Mouse (Mus musculus): ENCODE measurements around the gene Akr1a1. TPM values are rescaled to one million over a fixed set of nuclear protein-coding genes. Genes with fewer than 3 reads are reported as not detected.
"Not testable (repeated sequence)": the region's sequence is repeated elsewhere in the genome, so short reads cannot be mapped to it uniquely, and the experiment has no call there.

The Akr1a1 gene
- total RNA-seq, 2 experiments from 2014 or later = 110 to 173 TPM

GRCm38 (mm10) chr4:116660829-116661228, 9.3 kb upstream of the Akr1a1 start:
- no peak for ATAC-seq (replicated peaks; ENCODE audit: low FRiP score, poor library complexity, severe bottlenecking)

- ATAC-seq (replicated peaks; ENCODE audit: low FRiP score, poor library complexity, severe bottlenecking) = not testable (repeated sequence)
These were observed 8.4 kb upstream of the Akr1a1 start for GRCm38 (mm10) chr4:116659916-116660315.

GRCm38 (mm10) chr4:116659474-116659873, 8.0 kb upstream of the Akr1a1 start:
- ATAC-seq (replicated peaks; ENCODE audit: low FRiP score, poor library complexity, severe bottlenecking) = no peak

DNA sequence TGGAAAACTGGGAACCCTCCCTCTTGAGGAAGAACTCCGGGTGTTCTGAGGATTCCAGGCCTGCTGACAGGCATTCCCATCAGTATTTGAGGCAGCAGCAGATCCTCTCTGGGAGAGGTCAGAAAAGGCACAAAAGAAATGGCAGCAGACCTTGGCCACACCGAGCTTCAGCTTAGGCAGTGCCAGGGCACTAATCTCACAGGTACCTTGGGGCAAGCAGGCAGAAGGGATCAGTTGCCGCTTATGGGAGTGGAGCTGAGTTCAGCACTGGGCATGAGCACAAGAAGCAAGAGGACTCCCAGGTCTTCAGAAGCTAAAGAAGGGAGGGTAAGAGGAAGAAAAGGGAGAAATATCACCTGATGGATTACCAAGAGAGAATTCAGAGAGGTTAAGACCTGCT, 6.5 kb upstream of the Akr1a1 start:
- ATAC-seq (replicated peaks; ENCODE audit: low FRiP score, poor library complexity, severe bottlenecking) = no peak

DNA sequence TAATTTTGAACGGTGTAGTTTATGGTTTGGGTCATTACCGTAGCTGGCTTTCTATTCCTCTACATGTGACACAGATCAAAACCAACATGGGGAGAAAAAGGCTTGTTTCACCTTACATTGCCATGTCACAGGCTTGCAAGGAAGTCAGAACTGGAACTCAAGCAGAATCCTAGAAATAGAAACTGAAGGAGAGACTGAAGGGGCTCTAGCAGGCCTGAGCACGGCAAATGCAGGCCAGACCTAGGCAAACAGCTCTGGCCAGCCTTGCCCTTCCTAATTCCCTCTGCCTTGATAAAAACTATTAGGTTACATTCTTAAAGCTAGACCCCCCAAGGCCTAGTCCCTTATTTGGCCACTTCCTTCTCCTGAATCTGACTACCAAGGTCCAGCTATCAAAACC, 4.2 kb upstream of the Akr1a1 start:
- ATAC-seq (replicated peaks; ENCODE audit: low FRiP score, poor library complexity, severe bottlenecking) = no peak

DNA sequence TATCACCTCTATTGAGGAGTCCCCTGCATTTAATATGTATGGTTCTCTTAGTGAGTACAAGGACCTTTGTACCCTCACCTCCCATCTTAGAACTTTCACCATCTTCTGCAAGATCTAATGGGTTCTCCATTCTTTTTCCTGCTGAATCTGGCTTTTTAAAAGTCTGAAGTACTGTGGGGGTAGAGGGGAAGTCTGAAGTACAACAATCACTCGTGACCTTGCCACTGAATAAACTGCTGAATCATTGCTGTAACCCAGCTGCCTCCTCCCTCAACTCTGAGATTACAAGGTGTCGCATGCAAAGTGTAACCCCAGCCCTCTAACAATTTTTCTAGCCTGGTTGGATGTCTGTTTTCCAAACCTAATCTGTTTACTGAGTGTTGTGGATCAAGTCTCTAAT, 3.6 kb upstream of the Akr1a1 start:
- ATAC-seq (replicated peaks; ENCODE audit: low FRiP score, poor library complexity, severe bottlenecking) = no peak

DNA sequence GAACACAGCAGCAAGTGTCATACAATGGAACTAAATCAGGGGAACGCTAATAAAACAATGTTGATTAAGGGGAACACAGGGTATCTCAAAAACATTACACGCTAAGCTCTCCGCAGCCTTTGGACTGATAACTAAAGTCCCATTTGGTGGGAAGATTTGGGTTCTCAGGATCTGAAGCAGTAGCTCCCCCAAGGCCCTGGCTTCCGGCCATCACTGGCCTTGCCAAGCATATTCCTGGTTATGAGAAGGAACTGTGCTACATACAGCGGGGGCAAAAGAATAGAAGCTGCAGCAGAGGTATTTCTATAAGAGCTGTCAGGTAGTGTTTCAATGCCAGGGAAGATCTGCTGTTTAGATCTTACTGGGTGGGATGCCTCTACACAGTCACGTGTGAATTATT, 1.7 kb upstream of the Akr1a1 start:
- ATAC-seq (replicated peaks; ENCODE audit: low FRiP score, poor library complexity, severe bottlenecking) = no peak

DNA sequence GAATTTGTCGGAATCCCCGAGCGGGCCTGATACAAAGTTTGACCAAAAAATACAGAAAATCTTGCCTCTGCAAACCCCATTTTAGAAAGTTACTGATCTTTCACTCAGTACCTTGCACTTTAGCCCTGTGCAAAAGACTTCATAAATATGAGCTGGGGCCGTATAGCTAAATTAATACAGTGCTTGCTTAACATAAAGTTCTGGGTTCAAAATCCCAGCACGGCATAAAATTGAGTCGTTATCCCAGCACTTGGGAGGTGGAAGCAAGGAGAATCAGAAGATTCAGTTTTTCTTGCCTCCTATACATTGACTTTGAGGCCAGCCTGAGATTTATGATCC, 286 bp upstream of the Akr1a1 start:
- 0 out of 2 replicates have a peak, but pooled peaks have one; percentile 2 for ATAC-seq (replicated peaks; ENCODE audit: low FRiP score, poor library complexity, severe bottlenecking)

GRCm38 (mm10) chr4:116650365-116650764, 1.1 kb downstream of the Akr1a1 start:
- no peak for ATAC-seq (replicated peaks; ENCODE audit: low FRiP score, poor library complexity, severe bottlenecking)

DNA sequence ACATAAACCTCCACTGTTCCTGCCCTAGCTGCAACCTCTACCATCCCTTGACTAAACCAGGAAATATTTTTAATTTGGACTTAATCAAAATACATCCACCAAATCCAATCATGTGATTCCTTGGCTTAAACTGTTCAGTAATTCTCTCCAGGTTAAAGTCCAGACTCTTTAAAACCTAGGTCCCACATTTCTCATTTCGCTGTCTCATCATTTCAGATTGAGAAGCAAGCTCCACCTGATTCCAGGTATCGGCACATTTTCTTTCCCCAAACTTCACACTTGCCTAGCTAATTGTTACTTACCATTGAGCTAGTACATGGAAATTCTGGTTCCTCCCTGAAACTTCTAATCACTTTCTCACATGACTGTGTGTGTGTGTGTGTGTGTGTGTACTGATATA, 2.1 kb downstream of the Akr1a1 start:
- no peak for ATAC-seq (replicated peaks; ENCODE audit: low FRiP score, poor library complexity, severe bottlenecking)

DNA sequence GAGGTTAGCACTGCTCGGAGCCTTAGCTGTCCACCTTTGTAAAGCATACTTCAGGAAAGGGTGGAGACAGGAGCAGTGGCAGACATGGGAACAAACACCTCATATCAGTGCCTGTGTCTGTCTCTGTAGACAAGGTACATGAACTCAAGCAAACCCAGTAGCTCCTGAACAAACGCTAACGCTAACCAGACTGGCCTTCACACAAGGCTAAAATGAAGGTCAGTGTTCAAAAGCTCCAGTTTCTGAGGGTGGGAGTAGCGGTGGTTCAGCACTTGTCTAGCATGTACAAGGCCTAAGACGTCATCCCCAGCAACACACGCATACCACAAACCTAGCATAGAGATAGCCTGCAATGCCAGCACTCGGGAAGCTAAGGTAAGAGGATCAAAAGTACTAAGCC, 5.9 kb downstream of the Akr1a1 start:
- no peak for ATAC-seq (replicated peaks; ENCODE audit: low FRiP score, poor library complexity, severe bottlenecking)

DNA sequence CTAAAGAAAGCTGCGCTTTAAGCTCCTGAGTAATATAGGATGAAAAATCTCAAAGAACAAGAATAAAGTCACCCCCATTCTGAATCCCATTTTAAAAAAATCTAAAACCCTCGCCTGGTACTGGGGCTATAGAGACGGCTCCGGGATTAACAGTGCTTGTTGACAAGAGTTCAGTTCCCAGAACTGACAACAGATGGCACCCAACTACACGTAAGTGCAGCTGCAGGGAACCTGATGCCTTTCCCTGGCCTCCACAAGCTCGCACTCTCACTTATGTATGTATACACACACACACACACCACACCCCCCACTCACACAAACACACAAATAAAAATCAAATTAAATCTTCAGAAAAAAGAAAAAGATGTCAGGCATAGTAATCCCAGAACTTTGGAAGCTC, 7.2 kb downstream of the Akr1a1 start:
- ATAC-seq (replicated peaks; ENCODE audit: low FRiP score, poor library complexity, severe bottlenecking) = no peak

GRCm38 (mm10) chr4:116642071-116642470, 9.4 kb downstream of the Akr1a1 start:
- no peak for ATAC-seq (replicated peaks; ENCODE audit: low FRiP score, poor library complexity, severe bottlenecking)

- no peak for ATAC-seq (replicated peaks; ENCODE audit: low FRiP score, poor library complexity, severe bottlenecking)
These were observed 12.7 kb downstream of the Akr1a1 start for GRCm38 (mm10) chr4:116638821-116639220.

GRCm38 (mm10) chr4:116635197-116635596, 16.3 kb downstream of the Akr1a1 start:
- ATAC-seq (replicated peaks; ENCODE audit: low FRiP score, poor library complexity, severe bottlenecking) = no peak

DNA sequence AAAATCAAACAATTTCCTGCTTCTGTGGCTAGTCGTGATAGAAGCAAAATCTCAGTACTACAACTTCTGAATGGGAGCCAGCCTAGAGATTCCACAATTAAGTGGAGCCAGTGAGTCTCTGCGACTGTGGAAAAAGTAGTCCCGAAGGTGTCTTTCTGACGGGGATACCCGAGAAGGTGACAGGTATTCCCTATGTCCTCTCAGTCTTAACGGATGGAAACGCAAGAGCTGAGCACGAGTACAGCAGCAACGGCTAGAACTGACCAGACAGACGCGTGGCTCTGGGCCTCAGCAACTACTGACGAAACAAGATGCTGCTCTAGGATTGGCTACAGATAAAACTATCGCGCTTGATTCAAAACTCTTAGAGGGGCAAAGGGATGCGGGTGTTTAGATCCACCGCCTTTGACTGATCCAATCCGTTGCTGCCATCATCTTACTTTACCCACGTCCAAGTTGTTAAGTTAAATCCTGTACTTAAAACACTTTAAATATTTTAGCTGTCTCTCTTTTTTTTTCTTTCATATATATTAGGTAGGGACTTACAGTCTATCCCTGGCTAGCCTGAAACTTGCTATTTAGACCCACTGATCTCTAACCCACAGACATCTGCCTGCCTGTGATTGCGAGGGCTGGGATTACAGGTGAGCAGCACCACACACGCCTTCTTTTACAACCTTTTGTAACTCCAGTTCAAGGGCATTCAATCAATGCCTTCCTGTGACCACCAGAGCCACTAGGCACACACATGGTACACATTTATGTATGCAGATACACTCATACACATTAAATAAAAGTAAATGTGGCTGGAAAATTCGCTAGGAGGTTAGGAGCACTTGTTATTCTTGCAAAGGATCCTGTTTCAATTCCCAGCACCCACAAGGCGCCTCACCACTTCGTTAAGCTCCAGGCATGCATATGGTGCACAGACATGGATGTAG, 23.5 kb downstream of the Akr1a1 start, which contains the start of gene Nasp:
TSS of gene Nasp (minus strand) at position 220 of the 941 bp plus-strand sequence.
- ATAC-seq (replicated peaks; ENCODE audit: low FRiP score, poor library complexity, severe bottlenecking) = peak; percentile 71

GRCm38 (mm10) chr4:116627359-116627716, 24.1 kb downstream of the Akr1a1 start:
- ATAC-seq (replicated peaks; ENCODE audit: low FRiP score, poor library complexity, severe bottlenecking) = peak; percentile 90

GRCm38 (mm10) chr4:116626658-116627358, 24.7 kb downstream of the Akr1a1 start:
- peak; percentile 80 for ATAC-seq (replicated peaks; ENCODE audit: low FRiP score, poor library complexity, severe bottlenecking)

DNA sequence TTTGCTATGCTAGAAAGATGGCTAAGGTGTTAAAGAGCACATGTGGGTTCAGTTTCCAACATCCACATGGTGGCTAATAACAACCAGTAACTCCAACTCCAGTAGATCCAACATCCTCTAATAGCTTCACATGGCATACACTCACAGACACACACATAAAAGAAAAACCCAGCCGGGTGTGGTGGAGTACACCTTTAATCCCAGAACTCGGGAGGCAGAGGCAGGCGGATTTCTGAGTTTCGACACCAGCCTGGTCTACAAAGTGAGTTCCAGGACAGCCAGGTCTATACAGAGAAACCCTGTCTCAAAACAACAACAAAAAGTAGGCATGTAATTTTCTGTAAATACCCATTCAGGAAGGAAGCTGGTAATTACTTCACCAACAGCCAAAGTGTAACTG, 26.6 kb downstream of the Akr1a1 start:
- ATAC-seq (replicated peaks; ENCODE audit: low FRiP score, poor library complexity, severe bottlenecking) = no peak

DNA sequence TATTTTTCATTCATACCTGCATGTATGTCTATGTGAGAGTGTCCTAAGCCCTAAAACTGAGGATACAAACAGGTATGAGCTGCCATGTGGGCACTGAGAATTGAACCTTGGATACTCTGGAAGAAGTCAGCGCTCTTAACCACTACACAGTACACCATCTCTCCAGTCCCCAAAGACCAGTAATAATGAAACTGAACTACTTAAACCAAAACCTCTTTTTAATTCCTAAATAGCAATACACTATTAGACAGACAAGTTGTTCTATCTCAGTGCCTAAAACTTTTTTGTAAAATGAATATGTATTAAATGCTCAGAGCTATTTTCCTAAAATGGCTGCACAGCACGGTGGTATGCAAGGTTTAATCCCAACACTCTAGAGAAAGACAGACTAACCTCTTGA, 36.2 kb downstream of the Akr1a1 start:
- ATAC-seq (replicated peaks; ENCODE audit: low FRiP score, poor library complexity, severe bottlenecking) = no peak

DNA sequence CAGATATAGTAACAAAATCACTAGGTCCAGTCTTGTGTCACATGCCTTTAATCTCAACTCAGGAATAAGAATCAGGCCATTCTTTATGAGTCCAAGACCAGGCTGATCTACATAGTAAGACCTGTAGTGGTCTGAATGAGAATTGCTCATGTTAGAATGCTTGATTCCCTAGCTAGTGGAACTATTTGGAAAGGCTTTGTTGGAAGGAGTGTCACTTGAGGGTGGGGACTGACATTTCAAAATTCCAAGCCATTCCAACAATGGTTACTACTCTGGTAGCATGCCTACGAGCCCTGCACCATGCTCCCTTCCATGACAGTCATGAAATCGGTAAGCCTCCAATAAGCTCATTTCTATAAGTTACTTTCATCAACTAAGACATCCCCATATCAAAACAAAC, 38.9 kb downstream of the Akr1a1 start:
- no peak for ATAC-seq (replicated peaks; ENCODE audit: low FRiP score, poor library complexity, severe bottlenecking)
